Mouse (Mus musculus): Measurements from ENCODE around the gene Tcte2.
"Not testable (repeated sequence)": the region's sequence is repeated elsewhere in the genome, so short reads cannot be mapped to it uniquely, and the experiment has no call there.

Gene Tcte2

DNA sequence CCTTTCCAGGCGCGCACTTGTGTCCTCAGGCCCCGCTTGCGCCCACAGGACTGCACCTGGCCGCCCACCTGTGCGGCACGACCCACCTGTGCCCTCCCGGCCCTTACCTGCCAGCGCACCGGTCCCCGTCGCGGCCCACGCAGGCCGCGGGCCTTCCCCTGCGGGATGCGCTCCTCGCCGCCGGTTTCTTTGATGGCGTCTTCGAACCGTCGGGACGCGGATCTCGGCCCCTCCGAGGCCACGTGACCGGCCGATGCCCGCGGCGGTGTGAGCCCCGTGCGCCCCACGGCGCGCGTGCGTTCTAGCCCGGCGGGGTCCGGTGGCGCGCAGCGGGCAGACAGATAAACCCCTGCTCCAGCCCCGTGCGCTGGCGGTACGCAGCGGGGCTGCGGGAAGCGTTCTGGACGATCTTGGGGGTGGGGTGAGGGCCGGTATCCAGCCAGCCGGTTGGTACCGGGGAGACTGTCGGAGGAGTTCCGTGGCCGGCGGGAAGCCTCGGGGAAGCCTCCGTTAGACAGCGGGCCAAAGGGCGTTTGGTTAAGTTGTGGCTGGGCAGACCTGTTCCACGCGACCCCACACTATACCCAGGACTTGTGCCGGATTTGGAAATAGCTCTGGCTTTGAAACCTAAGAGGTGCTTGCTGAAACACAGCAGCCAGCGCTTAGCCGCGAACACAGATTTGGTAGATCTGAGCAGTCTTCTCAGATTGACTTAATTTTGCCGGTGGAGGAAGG lies at the start of gene Tcte2:
Gene Tcte2, minus strand, starts transcription at position 647 of the 735 bp plus-strand sequence.
- peak; percentile 6 to 10 for DNase-seq

DNA sequence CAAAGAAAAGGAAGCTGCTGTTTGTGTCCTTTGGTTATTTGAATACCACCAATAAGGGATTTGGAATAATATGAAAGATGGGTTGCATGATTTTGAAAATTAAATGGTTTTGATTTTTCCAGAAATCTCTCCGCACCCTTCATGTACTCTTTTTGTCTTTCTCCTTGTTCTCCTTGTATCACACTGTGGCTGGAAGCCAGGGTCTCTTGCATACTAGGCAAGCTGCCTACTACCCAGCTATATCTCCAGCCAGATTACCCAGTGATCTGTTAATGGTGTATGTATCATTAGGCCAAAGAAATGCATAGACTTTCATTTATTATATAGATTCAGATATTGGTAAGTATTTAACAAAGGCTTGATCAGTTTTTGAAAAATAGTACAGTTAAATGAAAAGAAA lies 44.4 kb upstream of the Tcte2 start:
- no peak for DNase-seq

DNA sequence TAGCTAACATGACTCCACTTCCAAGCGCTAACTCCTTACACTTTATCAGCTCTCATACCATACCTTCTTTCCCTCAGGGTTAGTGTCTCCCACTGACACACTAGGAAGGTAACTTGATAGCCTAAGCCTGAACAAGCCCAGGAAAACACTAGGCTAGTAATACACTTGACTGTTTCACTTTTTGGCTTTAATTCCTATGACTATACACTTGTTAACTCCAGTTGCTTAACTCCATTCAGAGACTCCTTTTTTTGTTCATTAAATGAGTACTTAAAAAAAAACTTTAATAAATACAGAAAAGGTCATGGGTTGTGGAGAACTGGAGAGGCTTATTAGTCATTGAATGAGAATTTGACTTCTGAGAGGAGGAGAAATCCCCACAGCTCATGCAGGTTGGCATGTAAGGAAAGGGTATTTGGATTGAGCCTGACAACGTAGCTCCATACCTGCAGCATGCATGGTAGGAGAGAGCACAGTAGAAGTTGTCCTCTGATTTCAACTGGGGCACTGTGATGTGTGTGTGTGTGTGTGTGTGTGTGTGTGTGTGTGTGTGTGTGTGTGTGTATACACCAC lies 41.3 kb upstream of the Tcte2 start:
- DNase-seq, result no peak

DNA sequence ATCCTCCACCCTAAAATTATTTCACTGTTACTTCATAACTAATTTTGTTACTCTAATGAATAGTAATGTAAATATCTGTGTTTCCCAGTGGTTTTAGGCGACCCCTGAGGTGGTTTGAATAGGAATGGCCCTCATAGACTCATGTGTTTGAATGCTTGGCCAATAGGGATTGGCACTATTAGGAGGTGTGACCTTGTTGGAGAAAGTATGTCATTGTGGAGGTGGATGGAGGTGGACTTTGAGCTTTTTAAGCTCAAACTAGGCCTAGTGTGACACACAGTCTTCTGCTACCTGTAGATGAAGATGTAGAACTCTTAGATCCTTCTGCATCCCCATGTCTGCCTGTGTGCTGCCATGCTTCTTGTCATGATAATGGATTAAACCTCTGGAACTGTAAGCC lies 36.1 kb upstream of the Tcte2 start:
- no peak for DNase-seq

DNA sequence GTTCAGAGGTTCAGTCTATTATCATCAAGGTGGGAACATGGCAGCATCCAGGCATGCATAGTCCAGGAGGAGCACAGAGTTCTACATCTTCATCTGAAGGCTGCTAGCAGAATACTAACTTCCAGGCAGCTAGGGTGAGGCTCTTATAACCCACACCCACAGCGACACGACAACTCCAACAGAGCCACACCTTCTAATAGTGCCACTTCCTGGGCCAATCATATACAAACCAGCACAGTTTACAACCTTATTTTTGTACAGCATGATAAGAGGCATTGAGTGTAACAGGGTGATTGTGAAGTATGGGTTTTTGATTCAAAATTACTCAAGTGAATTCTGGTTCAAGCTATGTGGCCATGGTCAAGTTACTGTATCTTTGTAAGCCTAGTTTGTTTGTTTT lies 28.4 kb upstream of the Tcte2 start:
- DNase-seq, result not testable (repeated sequence)

GRCm38 (mm10) chr17:13783469-13783868 lies 21.8 kb upstream of the Tcte2 start:
- no peak for DNase-seq

GRCm38 (mm10) chr17:13781948-13782347 lies 20.3 kb upstream of the Tcte2 start:
- DNase-seq, result no peak

GRCm38 (mm10) chr17:13778865-13779264 lies 17.2 kb upstream of the Tcte2 start:
- DNase-seq, result no peak

GRCm38 (mm10) chr17:13777676-13778075 lies 16.1 kb upstream of the Tcte2 start:
- no peak for DNase-seq

DNA sequence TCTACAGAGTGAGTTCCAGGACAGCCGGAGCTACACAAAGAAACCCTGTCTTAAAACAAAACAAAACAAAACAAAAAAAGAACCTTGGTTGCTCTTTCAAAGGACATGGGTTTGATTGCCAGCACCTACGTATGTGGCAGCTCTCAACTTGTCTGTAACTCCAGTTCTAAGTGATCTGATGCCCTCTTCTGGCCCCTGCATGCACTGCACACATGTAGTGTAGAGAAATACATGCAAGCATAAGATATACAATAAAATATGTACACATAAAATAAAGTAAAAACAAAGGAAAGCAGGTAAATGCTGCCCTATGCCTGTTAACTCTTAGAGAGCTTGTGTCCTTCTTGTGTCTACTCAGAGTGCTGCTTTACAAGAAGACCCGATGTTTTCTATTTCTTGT lies 7.6 kb upstream of the Tcte2 start:
- no peak for DNase-seq

DNA sequence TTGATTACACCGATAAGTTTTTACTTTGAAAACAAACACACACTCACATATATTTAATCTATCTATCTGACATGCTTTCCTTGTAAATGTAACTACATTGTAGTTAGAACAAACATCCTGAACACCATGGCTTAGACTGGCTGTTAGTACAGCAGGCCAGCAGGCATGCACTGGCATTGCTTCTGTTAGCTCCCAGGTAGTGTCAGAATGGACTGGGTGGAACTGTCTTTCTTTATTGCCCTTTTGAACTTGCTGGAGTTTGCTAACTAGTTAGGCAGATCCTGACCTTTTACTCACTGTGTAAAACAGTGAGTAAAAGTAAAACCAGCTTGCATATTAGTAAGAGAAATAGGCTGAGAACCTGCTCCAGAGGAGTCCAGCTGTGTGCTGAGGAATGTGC lies 6.9 kb upstream of the Tcte2 start:
- no peak for DNase-seq

- DNase-seq, result not testable (repeated sequence)
Measured at GRCm38 (mm10) chr17:13764911-13765310, 3.3 kb upstream of the Tcte2 start.

DNA sequence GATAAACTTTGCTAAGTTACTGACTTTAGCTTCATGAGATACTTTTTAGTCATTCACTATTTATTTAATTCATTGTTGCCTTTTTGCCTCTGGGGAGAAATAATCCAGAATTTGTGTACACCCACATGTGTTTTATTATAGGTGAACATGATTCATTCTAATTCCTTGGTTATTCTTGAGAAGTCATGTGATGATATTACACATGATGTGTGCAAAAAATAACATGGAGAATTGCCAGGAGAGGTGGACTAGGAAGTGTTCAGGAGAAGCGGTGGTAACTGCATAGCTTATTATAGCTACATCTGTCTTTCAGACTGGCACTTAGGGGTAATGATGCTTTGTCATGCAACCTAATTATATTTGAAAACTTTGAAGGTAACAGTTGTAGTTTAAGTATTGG lies 2.2 kb upstream of the Tcte2 start:
- no peak for DNase-seq

- no peak for DNase-seq
Measured at GRCm38 (mm10) chr17:13760675-13761178, 898 bp downstream of the Tcte2 start.

DNA sequence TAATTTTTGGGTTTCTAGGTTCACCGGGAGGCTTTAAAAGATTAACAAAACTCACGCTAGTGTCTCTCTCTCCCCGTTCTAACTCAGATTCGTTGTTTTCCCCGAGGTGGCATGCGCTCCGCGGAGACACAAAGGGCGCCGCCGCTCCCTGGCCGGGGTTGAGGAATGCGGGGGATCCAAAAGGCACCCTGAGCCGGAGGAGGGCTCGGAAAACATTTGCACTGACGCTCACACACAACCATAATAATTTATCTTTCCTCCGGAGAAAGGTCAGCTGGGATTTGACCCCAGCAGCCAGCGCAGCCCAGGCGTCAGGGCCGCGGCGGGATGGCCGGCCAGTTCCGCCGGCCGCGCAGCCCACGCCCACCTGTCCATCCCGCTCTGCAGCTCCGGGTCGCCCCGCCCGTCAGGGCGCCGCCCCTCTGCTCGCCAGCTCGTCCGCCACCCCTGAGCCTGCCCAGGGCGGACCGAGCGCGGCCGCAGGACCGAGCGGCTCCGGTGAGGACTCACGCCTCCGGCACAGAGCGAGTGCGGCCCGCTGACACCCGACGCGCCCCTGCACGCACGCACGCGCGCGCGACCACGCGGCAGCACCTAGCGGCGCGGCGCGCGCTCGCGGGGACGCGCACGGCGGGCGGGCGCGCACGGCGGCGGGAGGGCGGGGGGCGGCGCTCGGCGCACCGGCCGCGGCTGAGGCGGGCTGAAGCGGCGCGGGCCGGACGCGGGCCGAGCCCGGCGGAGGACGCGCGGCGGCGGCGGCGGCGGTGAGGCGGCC lies 1.6 kb downstream of the Tcte2 start, which contains the start of gene Afdn:
Gene Afdn, plus strand, starts transcription at position 687 of the 775 bp plus-strand sequence.
- peak; percentile 12 to 32 for DNase-seq

- no peak for DNase-seq
Measured at GRCm38 (mm10) chr17:13759156-13759852, 2.3 kb downstream of the Tcte2 start.

GRCm38 (mm10) chr17:13758586-13758985 lies 3.0 kb downstream of the Tcte2 start:
- DNase-seq, result no peak

DNA sequence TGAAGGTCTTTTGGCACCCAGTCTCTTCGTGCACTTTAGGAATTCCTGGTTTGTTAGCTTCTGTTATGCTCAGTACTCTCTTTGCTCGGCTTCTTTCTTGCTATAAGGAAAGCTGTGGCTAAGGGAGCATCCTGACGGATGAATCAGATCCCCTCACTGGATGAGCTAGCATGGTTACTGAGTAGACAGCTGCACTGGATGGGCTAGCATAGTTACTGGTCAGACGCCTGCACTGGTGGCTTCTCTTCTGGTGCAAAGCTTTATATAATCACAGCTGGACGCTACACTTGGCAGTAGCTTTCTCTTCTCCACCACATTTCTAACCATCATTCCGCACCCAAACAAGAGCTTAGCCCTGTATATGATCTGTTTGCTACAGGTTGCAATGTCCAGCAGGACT lies 6.7 kb downstream of the Tcte2 start:
- no peak for DNase-seq

DNA sequence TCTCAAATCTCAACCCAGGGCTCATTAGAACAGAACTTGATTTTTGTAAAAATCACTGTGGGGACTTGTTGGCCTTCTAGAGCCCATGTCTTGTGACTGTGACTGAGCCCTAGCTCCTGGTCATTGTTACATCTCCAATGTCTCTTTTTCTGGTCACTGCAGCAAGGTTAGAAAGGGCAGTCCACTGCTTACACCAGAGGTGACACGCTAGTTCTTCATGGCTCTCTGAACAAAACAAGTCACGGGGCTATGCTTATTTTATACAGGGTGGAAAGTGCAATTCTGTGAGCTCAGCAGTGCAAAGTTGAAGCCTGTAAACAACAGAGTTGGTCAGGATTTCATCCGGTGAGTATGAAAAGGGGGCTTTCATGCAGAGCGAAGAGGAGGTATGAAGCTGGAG lies 7.7 kb downstream of the Tcte2 start:
- DNase-seq, result no peak

GRCm38 (mm10) chr17:13749027-13749426 lies 12.6 kb downstream of the Tcte2 start:
- no peak for DNase-seq

DNA sequence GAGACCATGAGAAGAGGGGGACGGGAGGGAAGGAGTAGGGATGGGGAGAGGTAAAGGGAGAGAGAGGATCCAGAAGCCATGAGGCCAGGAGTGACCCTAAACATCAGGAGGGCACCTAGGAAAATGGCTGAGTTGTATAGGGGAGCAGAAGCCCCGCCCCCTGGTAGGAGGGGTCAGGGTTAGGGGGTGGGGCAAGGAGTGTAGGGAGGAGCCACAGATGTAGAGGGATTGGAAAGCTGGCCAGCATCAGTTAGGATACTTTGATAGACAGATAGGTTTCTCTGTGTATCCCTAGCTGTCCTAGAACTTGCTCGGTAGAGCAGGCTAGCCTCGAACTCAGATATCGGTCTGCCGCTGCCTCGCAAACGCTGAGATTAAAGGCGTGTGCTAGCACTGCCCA lies 13.9 kb downstream of the Tcte2 start:
- DNase-seq, result no peak

- no peak for DNase-seq
Measured at GRCm38 (mm10) chr17:13746330-13746729, 15.3 kb downstream of the Tcte2 start.

GRCm38 (mm10) chr17:13745373-13745772 lies 16.3 kb downstream of the Tcte2 start:
- DNase-seq, result no peak
